Mouse (Mus musculus): ENCODE data around the gene Cdon.

Gene Cdon

GRCm38 (mm10) chr9:35438286-35439061, 17.5 kb downstream of the Cdon start:
- no peak for DNase-seq (ENCODE audit: low read depth)

DNA sequence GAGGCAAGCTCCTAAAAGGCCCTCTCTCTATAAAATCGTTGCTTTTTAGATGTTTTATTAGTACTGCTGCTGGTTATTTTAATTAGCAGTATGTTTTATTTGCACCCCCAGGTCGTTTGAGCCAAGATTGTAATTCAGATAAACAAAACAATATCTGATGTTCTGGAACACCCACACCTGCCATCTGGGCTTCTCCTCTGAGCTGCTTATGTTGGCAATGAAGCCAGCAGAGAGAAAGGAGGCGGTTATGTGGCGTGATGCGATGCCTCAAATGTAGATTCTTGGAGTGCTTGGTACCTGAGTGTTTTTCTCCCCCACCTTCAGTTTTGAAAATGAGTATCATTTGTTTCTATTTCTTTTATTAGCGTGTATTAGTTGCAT, 18.1 kb downstream of the Cdon start:
- no peak for DNase-seq (ENCODE audit: low read depth)

- DNase-seq (ENCODE audit: low read depth), result no peak
Observed at GRCm38 (mm10) chr9:35439754-35440153, 18.8 kb downstream of the Cdon start.

DNA sequence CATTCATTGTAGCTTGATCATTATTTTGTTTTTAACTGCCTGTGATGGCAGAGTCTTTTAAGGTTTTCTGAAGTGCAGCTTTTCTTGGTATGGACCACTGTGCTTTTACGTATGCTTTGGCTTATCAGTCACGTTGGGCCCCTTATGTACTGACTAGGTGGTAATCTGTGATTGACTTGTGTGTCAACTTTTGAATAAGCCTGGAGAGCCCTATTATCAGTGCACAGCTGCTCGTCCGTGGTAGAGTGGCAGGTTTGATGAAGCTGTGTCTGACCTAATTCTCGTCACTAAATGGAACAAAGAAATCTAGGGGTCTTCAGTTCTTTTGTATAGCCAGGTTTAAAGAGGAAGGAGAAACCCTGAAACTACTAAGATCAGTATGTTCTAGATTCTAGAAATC, 21.5 kb downstream of the Cdon start:
- DNase-seq (ENCODE audit: low read depth), result no peak

GRCm38 (mm10) chr9:35443618-35444511, 22.9 kb downstream of the Cdon start:
- no peak for DNase-seq (ENCODE audit: low read depth)

DNA sequence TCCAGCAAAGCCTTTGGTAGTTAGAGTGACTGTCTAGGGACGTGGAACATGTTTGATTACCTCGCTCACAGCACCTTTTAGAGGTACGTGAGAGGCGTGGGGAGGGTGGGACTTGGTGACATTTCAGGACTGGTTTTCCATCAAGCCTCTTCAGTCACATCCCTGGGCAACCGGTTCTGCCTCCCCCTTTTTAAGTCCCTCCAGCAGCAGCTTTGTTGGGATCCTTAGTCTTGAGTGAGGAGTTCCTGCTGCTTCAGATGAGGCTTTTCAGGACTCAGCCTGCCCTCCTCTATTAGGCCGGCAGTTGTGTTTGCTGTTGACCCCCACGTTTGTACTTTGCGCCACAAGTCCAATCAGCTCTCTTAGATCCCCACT, 23.6 kb downstream of the Cdon start:
- no peak for DNase-seq (ENCODE audit: low read depth)

- DNase-seq (ENCODE audit: low read depth), result no peak
Observed at GRCm38 (mm10) chr9:35446916-35447315, 26.0 kb downstream of the Cdon start.

DNA sequence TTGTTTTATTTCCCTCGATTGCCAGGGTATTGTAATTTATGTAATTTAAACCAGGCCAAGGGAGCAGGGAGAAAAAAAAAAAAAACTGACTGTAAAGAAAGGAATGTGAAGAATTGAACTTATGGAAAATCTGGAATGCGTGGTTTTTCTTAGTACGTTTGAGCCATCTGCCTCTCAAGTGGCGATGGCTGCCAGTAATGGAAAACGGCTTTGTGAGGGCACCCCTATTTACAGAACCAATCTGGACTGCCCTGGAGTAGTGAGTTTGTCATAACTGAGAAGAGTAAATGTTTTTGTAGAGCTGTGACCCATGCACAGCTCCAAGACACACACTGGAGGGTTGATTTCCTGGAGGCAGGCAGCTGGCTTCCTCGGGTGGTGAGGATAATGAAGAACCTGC, 32.4 kb downstream of the Cdon start:
- peak; percentile 24 for DNase-seq (ENCODE audit: low read depth)

- DNase-seq (ENCODE audit: low read depth), result no peak
Observed at GRCm38 (mm10) chr9:35459594-35459993, 38.7 kb downstream of the Cdon start.

GRCm38 (mm10) chr9:35467264-35467817, 46.4 kb downstream of the Cdon start:
- peak; percentile 66 for DNase-seq (ENCODE audit: low read depth)

GRCm38 (mm10) chr9:35468913-35469312, 48.0 kb downstream of the Cdon start:
- no peak for DNase-seq (ENCODE audit: low read depth)

DNA sequence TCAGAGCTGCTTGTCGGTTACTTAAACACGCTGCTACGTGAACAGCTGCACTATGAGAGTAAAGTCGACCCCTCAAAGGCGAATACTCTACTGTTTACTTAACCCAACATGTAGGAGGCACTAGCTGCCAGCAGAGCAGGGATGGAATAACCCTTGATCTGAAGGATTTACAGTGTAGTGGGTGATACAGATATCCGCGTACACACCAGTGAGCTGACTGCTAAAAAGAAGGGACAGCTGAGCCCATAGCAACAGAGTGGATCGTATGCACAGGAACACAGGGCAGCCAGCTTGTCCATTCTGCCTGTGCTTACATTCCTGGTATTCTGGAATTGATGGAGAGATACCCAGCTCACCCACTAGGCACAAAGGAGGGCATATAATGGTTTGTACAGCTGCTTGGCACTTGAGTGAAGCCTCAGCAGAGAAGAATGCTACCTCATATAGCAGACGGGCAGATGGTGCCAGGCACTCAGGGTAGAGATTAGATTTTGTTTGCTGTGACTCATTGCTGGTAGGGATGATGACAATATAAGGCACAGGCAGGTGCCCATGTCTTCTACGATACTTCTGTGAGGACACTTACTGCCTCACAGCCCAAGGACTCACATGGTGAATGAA, 53.3 kb downstream of the Cdon start:
- no peak for DNase-seq (ENCODE audit: low read depth)

DNA sequence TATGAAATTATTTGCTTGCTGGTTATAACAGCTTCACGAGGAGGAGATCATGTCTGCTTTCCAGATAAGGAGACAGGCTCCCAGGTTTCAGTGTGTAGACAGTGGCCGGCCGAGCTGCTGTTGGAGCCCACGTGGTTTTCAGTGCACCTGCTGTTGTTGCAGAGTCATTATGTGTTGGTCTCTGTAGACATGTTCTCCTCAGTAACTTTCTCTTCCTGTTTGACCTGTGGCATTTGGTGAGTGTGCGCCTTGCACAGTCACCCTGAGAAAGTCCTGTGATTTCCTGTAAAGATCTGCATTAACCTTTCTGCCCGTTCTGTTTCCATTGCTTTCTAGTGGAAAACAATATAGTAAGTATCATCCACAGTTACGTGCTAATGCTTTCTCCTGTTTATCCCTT, 54.5 kb downstream of the Cdon start:
- no peak for DNase-seq (ENCODE audit: low read depth)

GRCm38 (mm10) chr9:35479456-35479855, 58.5 kb downstream of the Cdon start:
- DNase-seq (ENCODE audit: low read depth), result no peak

GRCm38 (mm10) chr9:35482014-35482898, 61.3 kb downstream of the Cdon start:
- no peak for DNase-seq (ENCODE audit: low read depth)

GRCm38 (mm10) chr9:35483949-35484348, 63.0 kb downstream of the Cdon start:
- no peak for DNase-seq (ENCODE audit: low read depth)

- peak; percentile 77 for DNase-seq (ENCODE audit: low read depth)
Observed at GRCm38 (mm10) chr9:35486616-35487015, 65.7 kb downstream of the Cdon start.

GRCm38 (mm10) chr9:35488496-35488895, 67.6 kb downstream of the Cdon start:
- no peak for DNase-seq (ENCODE audit: low read depth)

DNA sequence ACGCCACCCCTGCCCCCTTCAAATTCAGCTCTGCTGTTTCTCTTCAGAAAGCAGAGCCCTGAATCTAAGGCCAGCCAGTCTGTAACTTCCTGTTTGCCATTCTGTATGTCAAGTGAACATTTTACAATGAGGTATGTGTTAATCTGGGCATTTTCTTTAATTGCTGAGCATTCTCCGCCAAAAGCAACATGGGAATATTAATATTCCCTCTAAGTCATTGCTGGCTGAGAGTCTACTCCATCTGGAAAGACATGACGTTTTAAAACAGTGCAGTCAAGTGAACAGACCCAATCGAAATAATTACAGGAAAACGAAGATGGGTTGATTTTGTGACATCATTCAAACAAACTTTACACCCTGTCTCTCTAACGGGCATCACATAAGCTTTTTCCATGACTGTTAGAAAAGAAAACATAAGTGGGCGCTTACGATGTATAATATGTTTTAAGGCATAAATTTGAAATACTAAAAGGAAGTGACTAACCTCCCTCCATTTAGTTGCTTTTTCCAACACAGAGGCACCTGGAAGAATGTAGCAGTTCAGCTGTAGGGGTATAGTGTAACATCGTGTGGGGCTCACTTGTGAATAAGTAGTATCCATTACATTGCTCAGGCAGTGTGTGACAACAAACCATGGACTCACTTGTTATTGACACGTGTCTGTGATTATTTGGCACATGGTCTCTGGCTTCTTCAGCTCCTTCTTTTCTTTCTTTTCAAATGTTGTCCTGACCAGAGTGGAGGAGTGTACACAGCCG, 70.4 kb downstream of the Cdon start:
- DNase-seq (ENCODE audit: low read depth), result no peak

DNA sequence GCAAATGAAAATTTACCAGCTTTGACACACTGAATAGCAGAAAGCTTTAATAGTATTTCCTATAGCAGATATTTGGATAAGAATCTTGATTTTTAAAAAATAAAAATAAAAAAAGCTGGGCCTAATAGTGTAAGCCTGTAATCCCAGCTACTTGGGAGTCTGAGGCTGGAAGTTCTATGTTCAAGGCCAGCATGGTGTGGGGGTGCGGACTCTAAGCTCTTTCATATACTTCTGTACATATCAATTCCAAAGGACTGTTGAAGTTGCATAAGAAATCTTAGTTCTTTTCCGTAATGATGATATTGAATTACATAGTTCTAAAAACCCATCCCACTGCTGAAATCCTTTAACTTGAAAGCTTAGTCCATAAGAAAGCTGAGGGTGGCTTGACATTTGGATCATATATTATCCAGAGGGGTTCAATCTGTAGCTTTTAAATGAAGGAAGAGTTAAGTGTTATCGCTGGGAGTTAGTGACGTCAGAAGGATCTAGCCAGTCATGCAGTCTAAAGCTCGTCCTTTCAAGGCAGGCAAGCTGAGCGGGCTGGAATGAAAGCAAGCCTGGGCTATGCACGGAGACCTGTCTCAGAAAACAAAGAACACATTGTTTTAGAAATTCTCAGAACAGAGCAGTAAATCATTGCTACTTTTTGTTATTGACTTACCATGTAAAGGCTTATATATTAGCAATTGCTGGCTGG, 72.3 kb downstream of the Cdon start:
- DNase-seq (ENCODE audit: low read depth), result no peak

Data from NIH3T3 (cell line).